ENCODE assay signal across 24 mouse cellular contexts in genomic region chr11:24745841-24746240, GRCm38 (mm10).
A peak's percentile ranks its signal among the peaks of the same experiment; 100 is the strongest.
DNase-seq lines count a peak whose midpoint lies in the region.
"Had no signal": no experiment of that assay in that cellular context is flagged by ENCODE, and none has a peak within 500 bp of the region (broad histone marks: within the 10 kb centered on the region; RNA-seq: fewer than 3 reads in every experiment).

No protein-coding gene starts in this region.

- intact Hi-C loops in heart, postnatal 36 days (cut with DNase I) = no loop called here
- intact Hi-C loops in gastrocnemius, postnatal 36 days (cut with DNase I) = no loop called here

- H3K27ac ChIP-seq in heart, embryonic 10.5 days = no peak overlapping the region
- H3K27ac ChIP-seq: embryonic facial prominence, embryonic 10.5 days; embryonic facial prominence, embryonic 13.5 days; forebrain, embryonic 12.5 days; forebrain, embryonic 15.5 days; hindbrain, embryonic 14.5 days; intestine, embryonic 15.5 days had no signal

- no peak overlapping the region for H3K4me3 ChIP-seq in heart, embryonic 10.5 days
- H3K4me3 ChIP-seq: embryonic facial prominence, embryonic 10.5 days; embryonic facial prominence, embryonic 13.5 days; erythroblast, embryonic 14.5 days; forebrain, embryonic 12.5 days; forebrain, embryonic 15.5 days; intestine, embryonic 15.5 days had no signal

- WGBS in heart, embryonic 10.5 days = 46% methylated on average over 4 of the region's 4 CpGs

- no peaks in the 10 kb centered on the region for H3K27me3 ChIP-seq in heart, embryonic 10.5 days (ENCODE audit: insufficient read depth, poor library complexity, severe bottlenecking)
- H3K27me3 ChIP-seq: embryonic facial prominence, embryonic 13.5 days; forebrain, embryonic 12.5 days; forebrain, embryonic 15.5 days; intestine, embryonic 15.5 days had no signal

- H3K4me1 ChIP-seq in heart, embryonic 10.5 days = no peaks in the 10 kb centered on the region
- H3K4me1 ChIP-seq: intestine, embryonic 15.5 days had no signal

- H3K9me3 ChIP-seq in heart, embryonic 10.5 days = no peaks in the 10 kb centered on the region
- H3K9me3 ChIP-seq: embryonic facial prominence, embryonic 10.5 days; embryonic facial prominence, embryonic 13.5 days; forebrain, embryonic 12.5 days; forebrain, embryonic 15.5 days; intestine, embryonic 15.5 days had no signal

- DNase-seq in adrenal gland, adult (ENCODE audit: inconsistent age in 2 of 2, low spot score in 1 of 2) = peak; percentile 51 to 69
- DNase-seq in adrenal gland, postnatal 4 days (ENCODE audit: low spot score in 2 of 2) = no peak
- peak; percentile 41 for DNase-seq in heart, embryonic 10.5 days (ENCODE audit: low spot score)
- DNase-seq in heart, postnatal 36 days = no peak
- DNase-seq in adrenal gland, adult 8-10 months = peak; percentile 18
- DNase-seq in adrenal gland, postnatal 25 days = peak; percentile 17
- no peak for DNase-seq in layer of hippocampus, postnatal 10 days (ENCODE audit: low spot score in 2 of 2)
- DNase-seq in gastrocnemius, postnatal 36 days = no peak
- DNase-seq: cerebellum, adult 11-12 months; cerebellum, adult 8-10 months; cerebellum, postnatal 10 days; cerebellum, postnatal 36 days; embryo, embryonic 11 days; gastrocnemius, postnatal 25 days; heart, postnatal 4 days; kidney, adult 18-20 months; kidney, adult 9 months had no signal

- no peaks in the 10 kb centered on the region for H3K36me3 ChIP-seq in heart, embryonic 10.5 days
- H3K36me3 ChIP-seq: embryonic facial prominence, embryonic 10.5 days; embryonic facial prominence, embryonic 13.5 days; forebrain, embryonic 12.5 days; forebrain, embryonic 15.5 days; intestine, embryonic 15.5 days had no signal

Comparison
In these comparisons a context has a peak if more than half of its experiments do, and no peak if none do; other contexts are left out.
1. DNase-seq: peak in adrenal gland, adult (2 of 2), heart, embryonic 10.5 days (single experiment), adrenal gland, adult 8-10 months (single experiment) and adrenal gland, postnatal 25 days (single experiment); none in adrenal gland, postnatal 4 days (0 of 2), heart, postnatal 36 days (0 of 2), layer of hippocampus, postnatal 10 days (0 of 2) and gastrocnemius, postnatal 36 days (0 of 2).